Mouse (Mus musculus): Measurements from ENCODE around the gene Plcd1.

Plcd1 gene

DNA sequence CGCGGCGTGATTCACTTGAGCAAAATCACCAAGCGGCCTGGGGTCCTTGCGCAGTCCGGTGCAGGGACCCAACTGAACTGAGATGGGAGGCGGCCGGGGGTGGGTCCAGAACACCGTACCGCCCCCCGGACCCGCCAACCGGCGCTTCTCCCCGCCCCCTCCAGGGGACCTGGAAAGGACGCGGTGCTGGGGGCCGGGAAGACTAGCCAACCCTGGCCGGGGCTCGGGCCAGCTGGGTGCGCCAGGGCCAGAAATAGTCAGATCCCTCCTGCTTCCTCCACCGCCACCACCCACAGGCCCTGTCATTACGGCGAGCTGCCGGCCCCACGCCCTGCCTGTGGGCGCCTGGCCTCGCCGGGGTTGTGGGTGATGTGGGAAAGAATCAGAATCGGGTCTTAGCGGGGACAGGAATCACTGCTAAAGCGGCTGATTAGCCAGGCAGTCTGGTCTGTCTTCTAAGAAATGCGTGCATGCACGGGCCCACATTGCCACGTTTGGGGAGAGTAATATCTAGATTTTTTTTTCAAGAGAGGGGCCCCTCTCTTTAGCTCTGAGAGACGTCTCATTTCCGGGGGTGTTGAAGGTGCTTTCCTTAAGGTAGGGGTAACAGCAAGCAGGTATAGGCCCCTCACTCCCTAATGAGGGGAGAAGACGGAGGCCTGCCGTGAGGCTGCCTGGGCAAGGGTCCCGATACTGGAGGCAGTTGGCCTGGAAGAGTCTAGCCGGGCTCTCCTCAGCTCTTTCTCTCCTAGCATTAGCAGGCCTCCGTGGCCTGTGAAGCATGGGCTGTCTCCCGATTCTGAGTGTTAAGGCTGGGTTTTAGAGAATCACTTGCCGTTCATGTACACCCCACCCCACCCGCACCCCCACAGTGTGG lies at the start of gene Plcd1:
Gene Plcd1 (minus strand): TSS at position 84 of the 877 bp plus-strand sequence.
- DNase-seq (ENCODE audit: low spot score) = peak; percentile 85

DNA sequence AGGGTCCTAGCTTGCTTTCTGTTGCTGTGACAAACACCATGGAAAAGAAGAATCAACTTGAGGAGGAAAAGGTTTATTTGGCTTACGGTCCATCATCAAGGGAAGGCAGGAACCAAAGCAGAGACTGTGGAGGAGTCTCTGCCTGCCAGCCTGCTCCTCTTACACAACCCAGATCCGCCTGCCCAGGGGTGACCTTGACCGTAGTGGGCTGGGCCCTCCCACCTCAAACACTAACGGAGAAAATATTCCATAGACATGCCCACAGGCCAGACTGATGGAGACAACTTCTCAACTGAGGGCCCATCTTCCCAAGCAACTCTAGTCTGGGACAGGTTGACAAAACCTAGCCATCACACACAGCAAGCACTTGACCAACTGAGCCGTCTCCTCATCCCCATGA lies 48.8 kb upstream of the Plcd1 start:
- DNase-seq (ENCODE audit: low spot score) = no peak

DNA sequence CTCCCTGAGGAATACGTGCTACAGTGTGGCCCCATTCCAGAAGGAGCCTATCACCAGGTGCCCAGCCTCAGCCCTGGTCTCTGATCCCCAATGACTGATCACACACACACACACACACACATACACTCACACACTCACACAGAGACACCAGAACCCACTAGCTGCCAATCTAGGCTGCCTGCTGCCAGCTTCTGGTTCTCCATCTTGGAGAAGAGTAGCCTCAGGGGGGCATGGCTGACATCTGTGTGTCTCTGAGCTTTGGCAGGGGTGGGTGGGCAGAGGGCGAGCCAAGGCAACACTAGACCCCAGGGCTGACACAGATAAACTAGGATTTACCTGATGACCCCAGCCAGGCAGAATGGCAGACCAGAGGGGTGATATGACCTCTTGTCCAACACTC lies 45.5 kb upstream of the Plcd1 start:
- no peak for DNase-seq (ENCODE audit: low spot score)

DNA sequence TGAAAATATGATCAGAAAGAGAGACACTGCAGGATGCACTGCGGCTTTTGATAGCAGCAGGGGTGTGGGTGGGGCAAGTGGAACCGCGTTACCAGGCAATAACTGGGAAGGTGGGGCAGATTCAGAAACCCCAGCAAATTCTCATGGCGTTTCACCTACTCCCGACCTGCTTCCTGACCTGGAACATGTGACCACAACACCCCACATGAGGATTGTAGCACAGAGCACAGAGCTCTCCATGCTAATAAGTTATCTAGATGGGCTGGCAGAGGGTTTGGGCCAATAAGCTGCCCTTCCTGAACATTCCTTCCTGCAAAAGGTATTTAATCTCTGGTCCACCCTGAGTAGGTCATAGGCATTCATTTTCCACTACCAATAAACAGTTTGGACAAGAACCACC lies 37.4 kb upstream of the Plcd1 start:
- no peak for DNase-seq (ENCODE audit: low spot score)

DNA sequence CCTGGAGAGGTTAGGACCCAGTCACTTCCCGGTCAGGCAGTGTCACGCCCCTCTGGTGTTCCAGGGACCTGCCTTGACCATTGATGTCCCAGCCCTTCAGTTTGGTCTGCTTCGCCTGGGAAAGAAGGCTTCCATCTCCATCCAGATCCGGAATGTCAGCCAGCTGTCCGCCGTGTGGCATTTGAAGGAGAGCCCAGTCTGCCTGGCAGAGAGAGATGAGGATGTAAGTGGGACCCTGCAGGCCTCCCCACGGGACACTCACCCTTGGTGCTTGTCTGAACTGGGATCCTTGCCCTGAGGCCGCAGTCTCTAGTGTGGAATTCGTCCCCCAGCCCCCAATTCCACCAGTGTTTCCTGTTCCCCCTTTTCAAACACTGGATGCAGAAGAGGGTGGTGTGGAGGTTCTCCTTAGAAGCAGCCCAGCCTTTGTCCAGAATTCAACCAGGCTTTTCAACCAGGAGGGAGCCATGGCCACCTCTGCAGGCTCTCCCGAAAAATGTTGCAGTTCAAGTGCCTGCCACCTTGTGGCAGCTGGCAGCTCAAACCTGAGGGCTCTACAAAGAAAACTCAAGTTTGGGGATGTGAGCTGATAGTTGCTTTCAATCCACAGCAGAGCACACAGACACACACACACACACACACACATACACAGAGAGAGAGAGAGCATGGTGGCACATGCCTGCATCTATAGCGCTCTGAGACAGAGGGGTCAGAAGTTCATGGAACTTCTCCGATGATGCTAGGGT lies 35.3 kb upstream of the Plcd1 start:
- DNase-seq (ENCODE audit: low spot score) = no peak

DNA sequence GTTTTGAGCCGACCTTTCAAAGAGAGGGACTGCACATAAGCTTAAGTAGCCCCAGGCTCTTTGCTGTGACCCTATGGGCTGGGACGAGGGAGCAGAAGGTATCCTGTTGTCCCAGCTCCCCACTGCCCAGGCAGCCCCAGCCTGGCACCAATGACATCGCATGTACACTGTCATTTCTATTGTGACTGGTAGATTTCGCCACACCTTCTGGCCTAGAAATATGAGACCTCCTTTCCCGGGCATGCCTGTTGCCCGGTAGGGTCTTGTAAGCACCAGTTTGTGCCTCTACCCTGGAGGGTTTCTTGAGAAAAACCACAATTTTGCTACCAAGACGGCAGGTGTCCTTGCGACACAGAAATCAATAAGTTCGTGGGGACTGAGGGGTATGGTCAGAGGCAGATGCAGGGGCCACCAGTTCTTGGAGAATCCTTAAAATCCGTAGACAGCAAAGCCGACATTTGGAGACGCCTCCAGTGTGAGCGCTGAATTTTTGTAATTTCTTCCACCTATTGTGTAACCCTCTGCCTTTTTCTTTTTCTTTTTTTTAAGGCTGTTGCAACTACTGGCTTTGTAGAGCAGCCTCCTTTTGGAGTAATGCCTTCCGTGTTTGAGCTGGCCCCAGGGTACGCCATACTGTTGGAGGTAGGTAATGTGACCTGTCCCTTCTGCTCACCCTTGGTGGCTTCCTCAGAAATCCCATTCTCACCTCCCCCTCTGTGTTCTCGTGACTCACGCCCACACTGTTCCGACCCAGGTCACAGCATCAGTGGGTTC lies 29.5 kb upstream of the Plcd1 start:
- DNase-seq (ENCODE audit: low spot score) = no peak

DNA sequence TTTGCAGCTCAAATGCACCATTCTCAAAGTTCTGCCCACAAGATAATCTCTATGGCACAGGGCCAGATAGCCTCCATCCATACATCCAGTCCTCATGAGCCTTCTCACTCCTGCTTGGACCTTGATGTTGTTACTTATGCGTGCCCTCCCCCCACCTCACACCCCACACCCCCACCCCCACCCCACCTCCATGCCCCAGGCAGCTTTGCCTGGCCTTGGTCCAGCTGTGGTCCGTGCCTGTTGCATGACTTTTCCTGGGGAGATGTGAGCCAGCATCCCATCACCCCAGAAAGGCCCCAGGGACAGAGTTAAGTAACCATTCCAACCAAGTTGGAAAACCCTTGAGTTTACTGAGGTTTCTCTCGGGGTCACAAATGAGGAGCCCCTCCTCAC lies 26.9 kb upstream of the Plcd1 start:
- DNase-seq (ENCODE audit: low spot score) = no peak

DNA sequence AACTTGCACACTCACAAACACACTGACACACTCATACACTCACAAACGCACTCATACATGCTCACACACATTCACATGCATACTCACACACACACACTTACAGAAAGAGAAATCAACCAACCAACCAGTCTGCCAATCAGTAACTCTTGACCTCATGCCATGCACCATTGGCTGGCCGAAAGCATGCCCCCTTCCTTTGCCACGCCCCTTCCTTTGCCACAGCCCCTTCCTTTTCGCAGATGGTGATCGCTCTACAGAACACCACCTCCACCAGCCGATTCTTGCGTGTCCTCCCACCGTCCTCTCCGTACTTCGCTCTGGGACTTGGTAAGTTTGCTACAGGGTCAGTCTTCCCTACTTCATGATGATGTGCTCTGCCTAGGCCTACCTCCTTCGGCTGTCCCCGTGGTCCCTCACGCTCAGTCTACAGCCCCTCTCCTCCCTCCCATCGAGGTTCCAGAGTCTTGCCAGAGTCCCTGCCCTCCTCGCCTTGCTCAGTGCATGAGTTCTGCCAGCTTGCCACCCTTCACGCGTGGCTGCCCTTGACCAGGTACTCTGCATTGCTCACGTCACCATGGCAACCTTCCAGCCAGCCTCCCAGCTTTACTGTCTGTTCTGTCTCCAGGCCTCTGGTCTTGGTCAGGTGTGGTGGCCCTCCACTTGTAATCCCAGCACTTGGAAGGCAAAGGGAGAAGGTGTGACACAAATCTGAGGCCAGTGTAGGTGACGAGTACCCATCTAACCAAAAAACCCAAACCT lies 26.3 kb upstream of the Plcd1 start:
- DNase-seq (ENCODE audit: low spot score) = no peak

DNA sequence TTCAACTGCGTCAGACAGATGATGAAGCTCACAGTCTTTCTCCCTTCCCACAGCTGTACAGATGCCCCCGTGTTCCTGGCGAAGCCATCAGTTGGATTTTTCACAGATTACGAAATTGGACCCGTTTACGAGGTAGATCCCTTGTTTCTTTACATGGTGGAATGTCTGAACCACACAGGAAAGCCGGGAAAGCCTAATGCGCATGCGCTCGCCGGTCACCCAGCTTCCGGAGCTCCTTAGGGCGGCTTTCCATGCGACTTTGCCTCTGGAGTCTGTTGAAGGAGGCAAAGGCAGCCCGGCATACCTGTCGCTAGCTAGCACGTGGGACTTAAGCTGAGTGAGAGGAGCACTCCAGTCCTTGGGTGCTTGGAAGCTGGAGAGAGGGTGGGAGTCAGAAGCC lies 21.6 kb upstream of the Plcd1 start:
- DNase-seq (ENCODE audit: low spot score) = no peak

DNA sequence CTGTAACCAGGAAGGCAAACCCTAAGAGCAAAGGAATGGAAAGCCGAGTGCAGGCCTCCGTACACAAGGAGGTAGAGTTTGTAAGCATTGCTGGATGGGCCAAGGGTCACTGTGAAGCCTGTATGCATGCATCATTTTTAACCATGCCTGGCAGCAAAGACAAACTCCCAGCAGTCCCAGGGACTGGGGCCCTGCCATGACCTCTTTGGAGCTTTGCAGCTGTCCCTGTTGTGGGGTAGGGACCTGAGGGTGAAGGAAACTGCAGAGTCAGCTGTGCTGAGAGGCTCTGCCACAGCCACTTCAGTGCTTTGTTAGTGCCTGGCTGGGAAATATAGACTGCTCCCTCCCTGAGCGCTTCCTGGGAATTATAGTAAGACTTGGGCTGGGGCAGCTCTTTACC lies 17.3 kb upstream of the Plcd1 start:
- DNase-seq (ENCODE audit: low spot score) = no peak

DNA sequence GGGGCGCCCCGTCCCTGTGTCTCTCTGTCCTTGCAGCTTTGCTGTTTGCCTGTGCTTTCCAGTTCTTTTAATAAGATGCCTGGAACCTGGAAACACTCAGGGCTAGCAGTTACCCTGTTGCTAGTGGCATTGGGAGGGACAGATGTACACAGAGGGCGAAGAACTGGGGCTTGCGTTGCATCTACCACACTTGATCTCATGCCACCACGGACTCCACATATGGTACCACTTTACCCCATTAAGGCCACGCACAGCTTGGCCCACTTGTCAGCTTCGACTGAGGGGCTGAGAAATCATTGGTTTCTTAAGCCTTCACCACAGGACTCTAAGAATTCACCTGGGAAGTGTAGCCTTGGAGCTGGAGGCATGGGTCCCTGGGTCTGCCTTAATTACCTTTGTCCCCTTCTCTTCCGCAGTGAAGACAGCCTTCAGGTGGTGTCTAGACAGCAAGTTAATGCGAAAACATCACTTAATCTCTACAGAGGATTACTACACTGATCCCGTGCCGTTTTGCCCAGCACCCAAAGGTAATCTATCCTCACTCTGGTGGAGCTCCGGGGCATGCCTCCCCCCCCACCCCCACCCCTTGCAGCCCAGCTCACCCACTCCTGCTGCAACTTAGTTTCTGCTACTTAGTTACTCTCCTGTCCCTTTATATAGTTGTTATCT lies 16.5 kb upstream of the Plcd1 start:
- DNase-seq (ENCODE audit: low spot score) = no peak

DNA sequence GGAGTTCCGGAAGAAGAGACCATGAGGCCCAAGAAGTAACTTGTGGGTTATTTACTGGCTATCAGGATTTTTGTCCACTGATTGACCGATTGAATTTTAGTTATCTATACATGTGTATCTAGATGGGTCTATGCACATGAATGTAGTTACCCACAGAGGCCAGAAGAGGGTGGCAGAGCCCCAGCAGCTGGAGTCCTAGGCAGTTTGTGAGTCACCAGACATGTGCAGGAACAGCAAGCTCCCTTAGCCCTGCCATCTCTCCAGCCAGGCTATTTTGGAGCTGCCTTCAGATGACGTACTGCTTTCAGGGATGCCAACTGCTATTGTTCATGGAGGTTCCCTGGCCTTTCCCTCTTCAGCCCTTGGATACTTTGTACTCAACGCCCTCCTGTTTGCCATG lies 14.3 kb upstream of the Plcd1 start:
- no peak for DNase-seq (ENCODE audit: low spot score)

DNA sequence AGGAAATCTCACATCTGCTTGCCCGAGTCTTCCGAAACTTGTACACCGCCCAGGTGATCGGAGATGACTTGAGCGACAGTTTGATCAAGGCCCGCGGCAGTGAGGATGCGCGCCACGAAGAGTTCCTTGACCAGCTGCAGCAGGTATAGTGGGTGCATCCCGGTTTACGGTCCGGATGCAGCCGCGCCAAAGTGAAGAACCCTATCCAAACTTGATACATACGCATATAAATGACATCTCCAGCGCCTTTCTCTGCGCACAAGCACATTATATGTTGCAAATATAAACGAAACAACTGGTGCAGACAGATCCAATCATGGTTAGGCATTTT lies 9.4 kb upstream of the Plcd1 start:
- DNase-seq (ENCODE audit: low spot score) = no peak

DNA sequence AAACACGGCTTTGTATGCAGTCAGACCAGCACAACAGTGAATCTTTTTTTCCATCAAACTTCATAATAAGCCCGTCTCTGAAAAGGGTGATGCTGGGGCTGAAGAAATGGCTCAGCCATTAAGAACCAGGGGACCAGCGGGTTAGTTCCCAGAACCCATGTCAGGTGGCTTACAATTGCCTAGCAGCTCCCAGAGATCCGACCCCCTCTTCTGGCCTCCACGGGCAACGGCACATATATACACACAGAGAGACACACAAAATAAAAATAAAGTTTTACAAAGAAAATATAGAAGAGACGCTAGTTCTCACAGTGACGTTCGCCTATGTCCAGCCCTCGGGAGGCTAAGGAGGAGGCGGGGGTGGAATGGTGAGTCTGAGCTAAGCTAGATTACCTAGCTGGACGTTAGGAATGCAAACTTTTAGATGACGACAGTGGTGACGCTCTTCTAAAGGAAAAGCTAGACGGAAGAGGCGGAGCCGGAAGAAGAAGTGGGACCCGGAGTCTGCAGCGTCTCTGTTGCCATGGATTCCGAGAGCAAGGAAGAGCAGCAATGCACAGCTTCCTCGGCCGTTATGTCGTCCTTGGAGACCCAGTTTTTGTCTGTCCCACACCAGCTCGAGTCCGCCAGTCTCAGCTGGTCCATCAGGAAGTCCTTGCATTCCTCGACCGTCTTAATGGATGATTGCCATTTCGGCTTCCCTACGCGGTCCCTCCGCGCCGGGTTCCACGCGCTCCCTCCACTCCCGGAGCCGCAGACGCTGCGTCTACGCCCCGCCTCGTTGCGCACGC lies 8.9 kb upstream of the Plcd1 start, which contains the start of gene Dlec1:
Gene Dlec1 (plus strand): TSS at position 487 of the 791 bp plus-strand sequence.
- DNase-seq (ENCODE audit: low spot score) = peak; percentile 76

DNA sequence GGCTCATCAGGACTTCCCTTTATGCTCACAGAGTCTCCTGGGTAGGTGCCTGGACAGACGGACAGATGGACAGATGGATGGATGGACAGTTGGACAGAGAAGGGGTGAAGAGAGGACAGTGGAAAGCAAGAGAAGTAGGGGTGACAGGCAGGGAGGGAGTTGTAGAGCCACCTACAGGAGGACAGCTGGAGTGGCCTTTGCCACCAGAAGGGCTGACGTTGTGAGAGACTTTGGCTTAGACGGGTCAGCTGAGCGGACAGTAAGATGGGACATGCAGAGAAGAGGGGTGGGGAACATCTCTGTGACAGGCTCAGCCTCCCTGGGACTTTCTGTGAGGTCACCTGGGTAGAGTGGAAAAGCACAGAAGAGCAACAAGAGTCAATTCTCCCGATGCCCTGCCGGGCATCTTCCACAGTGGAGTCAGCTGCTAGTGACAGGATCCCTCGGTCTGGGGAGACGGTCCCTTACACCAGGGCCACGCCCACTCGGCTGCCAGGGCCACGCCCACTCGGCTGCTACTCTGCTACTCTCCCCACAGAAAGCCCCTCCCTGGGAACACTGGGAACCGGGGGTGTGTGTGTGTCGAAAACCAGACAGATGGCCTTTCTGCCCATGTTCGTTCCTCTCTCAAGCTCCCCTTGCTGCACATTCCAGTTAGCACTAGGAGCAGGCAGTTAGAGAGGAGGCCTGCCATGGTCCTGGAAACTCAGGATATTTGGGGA lies 7.0 kb upstream of the Plcd1 start:
- DNase-seq (ENCODE audit: low spot score) = peak; percentile 79

DNA sequence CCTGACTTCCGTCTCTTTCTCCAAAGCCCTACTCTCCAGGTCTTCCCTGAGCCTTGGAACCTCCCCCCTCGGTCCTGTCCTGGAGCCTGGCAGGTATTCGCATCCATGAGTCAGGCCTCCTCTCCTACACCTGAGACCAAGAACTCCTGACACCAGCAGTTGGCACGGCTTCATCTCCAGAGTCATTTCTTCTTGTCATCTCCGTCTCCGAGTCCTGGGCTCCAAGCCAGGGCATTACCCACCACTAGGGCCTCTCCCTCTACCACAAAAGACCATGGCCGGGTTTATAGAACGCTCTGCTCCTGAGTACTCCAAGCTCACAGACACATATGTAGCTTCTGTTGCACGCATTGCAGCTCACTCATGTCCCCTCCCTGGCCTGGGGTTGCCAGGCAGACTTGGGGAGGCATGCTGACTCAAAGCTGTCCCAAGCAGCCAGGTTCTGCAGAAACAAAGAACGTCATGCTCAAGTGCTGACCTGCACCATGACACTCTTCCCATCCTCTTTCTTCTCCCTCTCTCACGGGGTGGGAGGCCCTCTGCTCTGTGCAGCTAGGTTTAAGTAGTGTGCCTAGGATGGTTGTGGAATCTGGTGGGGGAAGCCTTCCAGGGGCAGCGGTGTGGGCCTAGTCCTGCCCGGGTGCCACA lies 1.3 kb upstream of the Plcd1 start:
- DNase-seq (ENCODE audit: low spot score) = no peak

DNA sequence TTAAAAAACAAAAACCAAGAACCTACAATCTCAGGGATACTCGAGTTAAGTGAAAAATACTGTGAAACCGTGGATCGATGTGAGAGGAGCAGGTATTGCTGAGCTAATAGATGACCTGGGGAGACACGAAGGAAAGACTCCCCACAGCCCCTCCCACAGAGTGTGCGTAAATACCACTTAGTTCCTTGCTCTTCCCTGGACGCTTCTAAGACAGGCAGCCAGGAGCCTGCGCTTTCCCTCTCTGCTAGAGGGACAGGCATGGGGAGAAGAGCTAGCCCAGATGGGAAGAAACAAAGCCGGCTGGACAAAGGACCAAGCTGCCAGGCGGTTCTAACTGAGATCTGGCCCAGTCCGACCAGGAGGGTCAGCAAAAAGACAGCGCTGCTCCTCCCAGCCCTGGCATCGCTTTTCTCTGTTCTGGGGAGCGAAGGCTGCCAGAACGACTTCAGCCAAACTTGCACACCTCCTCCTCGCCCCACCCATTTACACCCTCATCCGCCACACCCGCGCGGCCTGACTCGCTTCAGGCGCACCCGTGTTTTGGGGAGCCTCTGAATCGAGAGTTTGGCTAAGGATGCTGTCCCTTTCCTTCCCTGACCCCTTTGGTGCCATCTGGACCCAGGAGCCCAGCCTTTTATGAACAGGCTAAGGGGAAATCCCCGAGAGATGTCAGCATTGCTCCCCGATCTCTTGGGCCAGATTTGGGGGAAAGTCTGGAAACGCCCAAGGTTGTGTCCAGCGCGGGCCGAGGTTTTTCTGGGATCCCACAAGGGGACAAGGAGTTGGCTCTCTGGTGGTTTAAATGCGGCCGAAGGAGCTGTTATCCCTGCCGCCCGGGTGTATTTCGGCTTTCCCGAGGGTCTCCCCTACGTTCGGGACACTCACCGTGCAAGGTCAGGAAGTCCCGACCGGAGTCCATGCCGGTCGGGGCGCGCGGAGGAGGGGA lies 556 bp downstream of the Plcd1 start:
- DNase-seq (ENCODE audit: low spot score) = no peak

All from layer of hippocampus, adult 11-12 months (tissue).